Mouse (Mus musculus): ENCODE results near the gene Asxl2. TPM values are rescaled to one million over a fixed set of nuclear protein-coding genes. Genes with fewer than 3 reads are reported as not detected.

Gene Asxl2
- 6.4 and 7.5 TPM in 2 replicates for polyA plus RNA-seq (2012; rRNA removed)

GRCm38 (mm10) chr12:3426530-3427034 is at the start of gene Asxl2:
Gene Asxl2, plus strand, starts transcription at chr12:3426857.

Other genes with a start within 250 kb of the Asxl2 start
- 31.3 and 39.3 TPM in 2 replicates for gene Rab10, start 116.9 kb upstream of the Asxl2 start, polyA plus RNA-seq (2012; rRNA removed)
- gene Kif3c, start 61.7 kb upstream of the Asxl2 start, polyA plus RNA-seq (2012; rRNA removed): 2.2 and 2.7 TPM in 2 replicates
- gene Dtnb, start 145.5 kb downstream of the Asxl2 start, polyA plus RNA-seq (2012; rRNA removed): 12.4 and 15.0 TPM in 2 replicates